Mouse (Mus musculus): ENCODE results near the gene Glra2. TPM values are rescaled to one million over a fixed set of nuclear protein-coding genes. Genes with fewer than 3 reads are reported as not detected.
"Not testable (repeated sequence)": the region's sequence is repeated elsewhere in the genome, so short reads cannot be mapped to it uniquely, and the experiment has no call there.

Gene Glra2
- not detected in 2 replicates for polyA plus RNA-seq (2012; rRNA removed)

- DNase-seq (ENCODE audit: low read depth) = no peak
Measured at GRCm38 (mm10) chrX:165326939-165327698, at the start of gene Glra2. Gene Glra2 (minus strand): TSS chrX:165327393.

GRCm38 (mm10) chrX:165362798-165363197 is 35.6 kb upstream of the Glra2 start:
- DNase-seq (ENCODE audit: low read depth) = no peak

- no peak for DNase-seq (ENCODE audit: low read depth)
Measured at GRCm38 (mm10) chrX:165344611-165345010, 17.4 kb upstream of the Glra2 start.

- no peak for DNase-seq (ENCODE audit: low read depth)
Measured at GRCm38 (mm10) chrX:165327699-165328333, 623 bp upstream of the Glra2 start.

- DNase-seq (ENCODE audit: low read depth) = no peak
Measured at GRCm38 (mm10) chrX:165193550-165193949, 133.6 kb downstream of the Glra2 start.

- DNase-seq (ENCODE audit: low read depth) = no peak
Measured at GRCm38 (mm10) chrX:165191170-165191569, 136.0 kb downstream of the Glra2 start.

GRCm38 (mm10) chrX:165182948-165183347 is 144.2 kb downstream of the Glra2 start:
- DNase-seq (ENCODE audit: low read depth) = not testable (repeated sequence)

GRCm38 (mm10) chrX:165156549-165156948 is 170.6 kb downstream of the Glra2 start:
- DNase-seq (ENCODE audit: low read depth) = no peak

GRCm38 (mm10) chrX:165104171-165104570 is 223.0 kb downstream of the Glra2 start:
- DNase-seq (ENCODE audit: low read depth) = no peak
